Mouse (Mus musculus): ENCODE measurements around the gene Tomm70a. TPM values are rescaled to one million over a fixed set of nuclear protein-coding genes. Genes with fewer than 3 reads are reported as not detected.
"Not testable (repeated sequence)": the region's sequence is repeated elsewhere in the genome, so short reads cannot be mapped to it uniquely, and the experiment has no call there.

Gene Tomm70a
- total RNA-seq, 2 experiments from 2014 or later, result 68.5 to 75.8 TPM

DNA sequence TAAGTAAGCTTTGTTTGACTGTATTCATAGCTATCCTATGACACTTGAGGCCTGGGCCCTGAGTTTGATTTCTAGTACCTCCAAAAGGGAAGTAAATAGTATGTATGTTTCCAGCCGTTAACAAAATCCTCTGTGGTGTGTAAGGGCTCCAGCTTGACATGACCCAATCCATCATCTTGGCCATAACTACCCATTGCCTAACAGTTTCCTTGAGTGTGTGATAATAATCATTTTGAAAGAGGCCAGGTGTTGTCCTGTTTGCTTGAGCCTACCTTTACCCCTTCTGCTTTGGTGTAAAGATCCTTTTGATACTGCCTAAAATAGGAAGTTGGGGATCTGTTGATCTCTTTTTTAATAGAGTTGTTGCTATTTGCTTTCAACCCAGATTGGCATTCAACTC lies 10.8 kb downstream of the Tomm70a start:
- no peak for ATAC-seq (replicated peaks; ENCODE audit: low FRiP score, low TSS enrichment, poor library complexity, severe bottlenecking)

DNA sequence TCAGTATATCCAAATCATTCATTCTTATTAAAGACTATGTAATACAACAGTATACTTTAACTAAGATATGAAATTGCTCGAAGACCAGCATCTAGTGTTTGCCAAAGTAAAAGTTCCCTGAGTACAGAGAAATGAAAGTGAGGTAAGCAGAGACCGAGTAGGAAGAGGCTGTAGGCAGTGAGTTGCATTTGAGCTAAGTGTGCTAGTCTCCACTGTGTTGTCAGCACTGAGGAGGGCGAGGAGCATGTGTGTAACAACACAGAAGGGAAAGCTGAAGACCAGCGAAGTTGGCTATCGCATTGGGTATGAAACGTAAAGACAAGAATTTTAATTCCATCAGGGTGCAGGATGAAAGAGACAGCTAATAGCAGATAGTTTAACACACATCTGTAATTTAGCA lies 12.1 kb downstream of the Tomm70a start:
- no peak for ATAC-seq (replicated peaks; ENCODE audit: low FRiP score, low TSS enrichment, poor library complexity, severe bottlenecking)

DNA sequence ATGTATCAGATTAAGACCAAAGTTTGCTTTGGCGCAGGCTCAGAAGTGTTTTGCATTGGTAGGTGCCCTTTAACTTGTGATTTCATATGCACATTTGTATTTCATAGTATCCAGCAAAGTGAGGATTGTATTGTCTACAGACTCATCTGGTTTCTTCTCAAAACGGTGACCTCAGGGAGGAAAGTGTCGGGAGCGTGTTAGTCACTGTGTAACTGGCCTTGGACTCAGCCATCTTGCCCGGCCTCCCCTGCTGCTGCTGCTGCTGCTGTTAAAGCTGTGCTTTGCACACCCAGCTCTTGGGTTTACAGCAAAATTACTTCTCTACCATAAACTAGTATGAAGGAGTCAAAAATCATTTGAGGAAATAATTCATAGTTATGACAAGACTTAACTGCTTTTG lies 23.2 kb downstream of the Tomm70a start:
- ATAC-seq (replicated peaks; ENCODE audit: low FRiP score, low TSS enrichment, poor library complexity, severe bottlenecking), result no peak

DNA sequence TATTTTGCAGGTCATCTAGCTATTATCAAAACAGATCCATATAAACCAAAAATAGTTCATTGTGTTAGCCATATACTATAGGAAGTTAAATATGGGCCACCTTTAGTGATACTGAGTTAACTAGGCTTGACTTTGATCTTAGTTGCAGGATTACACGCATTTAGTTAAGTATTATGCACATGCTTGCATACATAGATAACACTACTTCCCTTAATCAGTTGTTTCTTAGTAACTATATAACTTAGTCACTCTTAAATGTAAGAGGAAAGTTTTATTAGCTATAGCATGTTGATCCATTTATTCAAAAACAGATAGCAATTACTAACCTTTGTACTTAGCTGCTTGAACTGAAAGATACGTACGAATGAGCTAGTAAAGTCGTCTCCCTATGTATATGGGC lies 29.9 kb downstream of the Tomm70a start:
- no peak for ATAC-seq (replicated peaks; ENCODE audit: low FRiP score, low TSS enrichment, poor library complexity, severe bottlenecking)

DNA sequence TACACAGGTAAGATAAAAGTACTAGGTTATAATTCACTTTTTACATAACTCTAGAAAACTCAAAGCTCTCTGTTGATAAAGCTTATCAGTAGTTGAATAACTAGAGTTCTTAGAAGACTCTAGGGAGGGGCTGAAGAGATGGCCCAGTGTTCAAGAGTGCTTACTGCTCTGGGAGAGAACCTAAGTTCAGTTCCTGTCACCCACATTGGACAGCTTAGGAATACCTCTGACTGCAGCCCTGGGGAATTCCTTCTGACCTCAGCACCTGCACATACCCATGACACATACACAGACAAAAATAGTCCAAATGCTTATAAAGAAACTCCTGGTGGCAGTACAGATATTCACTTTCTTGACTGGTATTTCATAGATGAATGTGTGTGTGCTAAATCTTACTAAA lies 34.4 kb downstream of the Tomm70a start:
- peak; percentile 61 for ATAC-seq (replicated peaks; ENCODE audit: low FRiP score, low TSS enrichment, poor library complexity, severe bottlenecking)

DNA sequence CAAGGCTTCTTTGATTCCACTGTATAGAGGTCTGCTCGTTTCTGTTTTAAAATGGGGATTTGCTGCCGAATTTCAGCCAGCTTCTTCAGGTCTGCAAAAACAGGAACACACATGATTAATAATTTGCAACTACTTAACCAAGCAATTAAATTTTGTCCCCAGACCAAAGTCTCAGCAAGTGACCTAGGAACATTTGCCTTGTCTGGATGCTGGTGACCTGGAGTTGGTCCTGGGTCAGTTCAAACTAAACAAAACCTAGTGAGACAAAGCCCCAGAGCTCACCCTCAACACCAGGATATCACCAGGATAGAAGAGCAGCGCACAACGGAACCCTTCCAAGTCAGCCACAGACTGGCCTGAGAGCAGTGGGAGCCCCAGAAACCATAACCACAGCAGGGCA lies 35.6 kb downstream of the Tomm70a start:
- ATAC-seq (replicated peaks; ENCODE audit: low FRiP score, low TSS enrichment, poor library complexity, severe bottlenecking), result no peak

DNA sequence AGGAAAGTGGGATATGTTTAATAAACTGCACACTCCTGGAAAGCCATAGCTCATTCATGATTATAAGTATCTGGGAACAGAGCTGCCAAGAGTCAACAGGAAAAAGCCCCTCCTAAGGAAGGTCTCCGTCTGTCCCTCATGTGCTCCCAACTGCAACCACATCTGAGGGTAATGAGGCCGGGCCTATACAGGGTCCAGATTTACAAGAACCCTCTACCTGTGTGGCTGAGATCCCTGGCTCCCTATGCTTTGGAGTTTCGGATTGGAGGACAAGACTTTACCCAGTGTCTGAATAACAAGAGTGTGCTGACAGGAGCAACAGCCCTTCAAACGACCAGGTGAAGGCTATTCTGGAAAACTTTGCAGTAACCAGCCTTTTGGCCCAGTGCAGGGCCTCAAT lies 36.2 kb downstream of the Tomm70a start:
- ATAC-seq (replicated peaks; ENCODE audit: low FRiP score, low TSS enrichment, poor library complexity, severe bottlenecking), result no peak

DNA sequence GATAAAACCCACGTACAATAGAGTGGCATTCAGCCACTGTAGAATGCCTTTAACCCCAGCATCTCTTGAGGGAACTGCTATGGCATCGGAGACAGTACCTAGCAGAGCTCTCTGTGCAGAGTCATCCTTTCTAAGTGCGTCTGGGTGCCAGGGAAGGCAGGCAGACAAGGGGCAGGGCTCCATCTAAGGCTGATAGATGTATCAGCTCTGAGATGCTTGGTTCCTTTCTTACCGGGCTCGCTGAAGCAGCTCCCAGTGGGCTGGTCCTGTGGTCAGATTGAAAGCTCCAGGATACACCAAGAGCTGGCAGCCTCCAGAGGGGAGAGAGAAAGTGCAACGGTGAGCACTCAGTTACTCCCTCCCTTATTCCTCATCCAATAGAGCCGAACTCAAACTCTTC lies 38.3 kb downstream of the Tomm70a start:
- ATAC-seq (replicated peaks; ENCODE audit: low FRiP score, low TSS enrichment, poor library complexity, severe bottlenecking), result 0 out of 2 replicates have a peak, but pooled peaks have one; percentile 25

DNA sequence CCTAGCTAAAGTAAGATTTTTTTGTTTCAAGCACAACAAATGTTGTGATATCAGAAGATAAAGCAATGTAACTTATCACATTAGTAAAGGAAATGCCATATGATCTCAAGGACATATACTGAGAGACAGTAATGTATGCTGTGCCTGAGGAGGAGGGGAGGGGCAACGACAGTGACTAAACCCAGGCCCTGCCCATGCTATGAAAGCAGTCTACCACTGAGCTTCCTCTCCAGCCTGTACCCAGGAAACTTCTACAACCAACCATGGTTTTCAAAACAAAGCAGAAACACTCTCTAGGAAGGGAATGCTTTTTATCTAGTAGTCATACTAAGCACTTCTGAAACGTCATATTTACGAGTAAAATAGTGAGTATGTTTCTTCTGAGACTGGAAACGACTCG lies 41.3 kb downstream of the Tomm70a start:
- ATAC-seq (replicated peaks; ENCODE audit: low FRiP score, low TSS enrichment, poor library complexity, severe bottlenecking), result no peak

DNA sequence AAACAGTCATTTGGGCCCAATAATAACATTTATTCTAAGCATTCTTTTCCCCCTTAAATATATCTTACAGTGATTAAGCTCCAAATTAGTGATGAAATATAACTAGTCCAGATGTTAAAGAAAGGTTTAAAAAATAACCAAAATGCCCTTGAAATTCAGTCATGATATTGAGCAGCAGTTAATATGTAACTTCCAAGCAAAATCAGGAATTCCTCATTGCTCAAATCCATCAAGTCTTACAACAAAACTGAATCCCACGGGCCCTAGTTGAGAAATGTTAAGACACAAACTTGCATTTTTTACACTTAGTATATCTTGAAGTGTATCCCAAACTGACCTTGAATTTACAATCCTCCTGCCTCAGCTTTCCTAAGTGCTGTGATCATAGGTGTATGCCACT lies 42.2 kb downstream of the Tomm70a start:
- no peak for ATAC-seq (replicated peaks; ENCODE audit: low FRiP score, low TSS enrichment, poor library complexity, severe bottlenecking)

DNA sequence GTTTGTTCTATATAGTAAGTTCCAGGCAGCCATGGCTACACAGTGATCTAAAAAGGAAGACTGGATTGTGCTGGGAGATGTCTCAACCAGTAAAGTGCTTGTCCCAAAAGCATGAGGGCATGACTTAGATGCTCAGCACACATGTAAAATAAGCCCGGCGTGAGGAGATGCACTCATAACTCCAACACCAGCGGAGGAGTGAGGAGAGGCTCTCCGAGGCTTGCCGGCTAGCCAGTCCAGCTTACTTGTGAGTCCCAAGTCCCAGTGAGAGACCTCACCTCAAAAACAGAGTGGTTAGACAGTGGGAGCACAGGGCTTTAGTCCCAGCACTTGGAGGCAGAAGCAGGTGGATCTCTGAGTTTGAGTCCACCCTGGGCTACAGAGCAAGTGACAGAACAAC lies 43.7 kb downstream of the Tomm70a start:
- ATAC-seq (replicated peaks; ENCODE audit: low FRiP score, low TSS enrichment, poor library complexity, severe bottlenecking), result no peak

DNA sequence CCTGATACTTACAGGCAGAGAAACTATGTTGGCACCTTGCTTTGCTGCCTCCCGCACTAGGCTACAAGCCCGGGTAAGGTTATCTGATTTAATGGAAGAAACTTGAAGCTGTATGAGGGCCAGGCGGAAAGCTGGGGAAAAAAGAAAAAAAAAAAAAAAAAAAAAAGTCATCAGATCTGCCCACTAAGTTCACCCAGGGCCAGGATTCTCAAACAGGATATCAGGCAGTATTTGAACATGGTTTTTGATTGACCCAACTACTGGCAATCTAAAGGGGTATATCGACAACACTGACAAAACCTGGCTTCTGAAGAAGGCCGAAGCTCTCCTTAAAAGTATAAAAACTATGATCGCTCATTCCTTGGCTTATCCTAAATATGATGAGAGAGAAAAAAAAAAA lies 44.6 kb downstream of the Tomm70a start:
- 0 out of 2 replicates have a peak, but pooled peaks have one; percentile 18 for ATAC-seq (replicated peaks; ENCODE audit: low FRiP score, low TSS enrichment, poor library complexity, severe bottlenecking)

DNA sequence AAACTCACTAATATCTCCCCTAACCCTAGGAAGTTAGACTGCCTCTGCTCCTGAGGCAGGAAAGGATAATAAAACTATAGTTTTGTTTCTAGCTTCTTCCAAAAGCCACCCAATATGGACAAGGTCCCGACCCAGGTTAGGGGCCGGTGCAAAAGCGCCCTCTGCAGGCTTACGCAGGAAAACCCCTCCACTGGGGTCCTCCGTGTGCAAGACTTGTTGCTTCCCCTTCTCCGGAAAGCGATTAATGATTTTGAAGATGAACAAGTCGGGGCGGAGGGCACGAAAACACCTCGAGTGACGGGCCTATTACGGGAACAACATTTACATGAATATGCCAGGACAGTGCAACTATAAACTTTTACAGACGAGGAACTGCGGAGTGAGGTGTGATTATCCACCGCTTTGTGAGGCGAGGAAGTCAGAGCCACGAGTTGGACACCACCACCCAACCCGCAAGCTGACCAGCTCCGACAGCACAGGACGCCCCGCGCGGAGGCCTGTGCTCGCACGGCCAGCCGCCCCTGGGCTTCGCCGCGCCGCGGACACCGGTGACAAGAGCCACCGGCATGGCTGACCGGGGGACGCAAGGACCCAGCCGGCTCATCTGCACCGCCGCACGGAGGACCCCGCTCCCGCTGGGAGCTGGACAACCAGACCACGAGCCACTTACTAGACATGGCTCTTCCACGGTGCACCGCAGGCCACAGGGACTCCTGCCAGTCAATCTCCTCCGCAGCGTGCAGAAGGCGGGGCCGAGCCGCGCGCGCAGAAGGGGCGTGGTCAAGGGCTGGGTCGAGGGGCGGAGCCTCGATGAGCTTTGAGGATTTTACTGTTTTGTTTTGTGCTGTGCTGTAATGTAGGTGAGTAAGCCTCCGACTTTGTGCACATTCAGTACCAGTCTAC lies 45.4 kb downstream of the Tomm70a start, which contains the start of gene Nit2:
Nit2 (minus strand) TSS at position 731 of the 903 bp plus-strand sequence.
- ATAC-seq (replicated peaks; ENCODE audit: low FRiP score, low TSS enrichment, poor library complexity, severe bottlenecking), result peak; percentile 98

DNA sequence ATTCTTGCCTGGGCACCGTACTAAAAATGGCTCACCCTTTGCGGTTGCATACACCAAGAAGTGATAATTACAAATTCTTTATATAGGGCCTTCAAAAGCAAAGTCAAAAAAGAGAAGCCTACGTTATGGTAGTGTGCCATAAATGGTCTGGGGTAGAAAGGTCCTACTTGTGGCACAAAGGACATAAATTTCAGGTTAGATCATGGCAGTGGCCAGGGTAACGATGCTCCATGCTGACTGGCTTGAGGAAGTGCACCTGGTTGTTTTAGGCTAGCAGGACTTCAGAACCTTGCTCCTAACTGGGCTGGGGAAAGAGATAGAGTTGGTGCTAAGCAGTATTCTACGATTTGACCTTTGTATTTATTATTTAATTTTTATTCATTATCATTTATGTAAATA lies 46.0 kb downstream of the Tomm70a start:
- ATAC-seq (replicated peaks; ENCODE audit: low FRiP score, low TSS enrichment, poor library complexity, severe bottlenecking), result no peak; the same call in 1 of the 2 replicates

DNA sequence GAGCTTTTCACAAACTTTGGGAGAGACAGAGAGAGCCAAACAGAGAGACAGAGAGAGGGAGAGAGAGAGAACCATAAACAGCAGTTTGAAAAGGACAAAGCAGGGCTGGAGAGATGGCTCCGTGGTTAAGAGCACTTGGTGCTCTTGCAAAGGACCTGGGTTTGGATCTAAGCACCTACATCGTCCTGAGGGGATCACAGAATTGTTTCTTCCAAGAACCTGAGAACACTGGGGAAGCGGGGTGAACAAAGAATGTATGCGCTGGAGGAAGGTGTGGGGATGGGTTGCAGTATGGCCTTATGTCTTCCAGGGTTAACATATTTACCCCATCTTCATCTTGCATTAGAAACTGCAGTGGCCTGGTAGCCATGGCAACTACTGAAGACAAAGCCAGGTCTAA lies 46.7 kb downstream of the Tomm70a start:
- no peak for ATAC-seq (replicated peaks; ENCODE audit: low FRiP score, low TSS enrichment, poor library complexity, severe bottlenecking)

DNA sequence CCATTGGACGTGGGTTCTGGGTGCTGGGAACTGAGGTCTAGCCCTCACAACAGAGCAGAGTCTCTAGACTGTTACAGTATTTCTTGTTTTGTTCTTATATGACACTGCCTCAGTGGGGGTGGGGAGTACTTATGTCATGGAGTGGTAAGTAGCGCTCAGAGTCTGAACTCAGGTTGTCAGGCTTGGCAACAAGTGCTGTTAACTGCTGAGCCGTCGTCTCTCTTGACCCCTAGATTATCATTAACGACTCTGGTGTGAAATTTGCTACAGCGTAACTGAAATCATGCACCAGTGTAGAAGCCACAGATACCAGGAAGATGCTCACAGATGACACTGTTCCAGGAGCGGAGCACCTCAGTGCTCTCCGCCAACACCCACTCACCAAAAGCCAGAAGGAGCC lies 49.7 kb downstream of the Tomm70a start:
- no peak for ATAC-seq (replicated peaks; ENCODE audit: low FRiP score, low TSS enrichment, poor library complexity, severe bottlenecking)

DNA sequence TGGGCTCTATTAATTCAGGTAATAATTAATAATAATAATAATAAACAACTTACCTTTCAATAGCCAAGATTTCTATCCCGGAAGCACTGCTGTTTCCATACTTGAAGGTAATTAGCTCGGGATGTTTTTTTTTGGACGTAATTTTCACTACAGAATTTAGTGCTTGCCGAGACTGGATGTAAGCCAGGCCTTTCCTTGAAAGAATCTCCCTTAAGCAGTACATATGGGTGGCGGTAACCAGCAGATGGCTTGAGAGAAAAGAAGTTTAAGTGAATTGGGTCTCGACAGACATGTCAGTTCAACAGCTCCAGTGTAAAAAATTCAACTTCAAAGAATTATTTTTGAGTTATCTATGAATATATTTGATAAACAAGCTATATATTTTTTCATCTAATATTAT lies 50.1 kb downstream of the Tomm70a start:
- no peak for ATAC-seq (replicated peaks; ENCODE audit: low FRiP score, low TSS enrichment, poor library complexity, severe bottlenecking)

DNA sequence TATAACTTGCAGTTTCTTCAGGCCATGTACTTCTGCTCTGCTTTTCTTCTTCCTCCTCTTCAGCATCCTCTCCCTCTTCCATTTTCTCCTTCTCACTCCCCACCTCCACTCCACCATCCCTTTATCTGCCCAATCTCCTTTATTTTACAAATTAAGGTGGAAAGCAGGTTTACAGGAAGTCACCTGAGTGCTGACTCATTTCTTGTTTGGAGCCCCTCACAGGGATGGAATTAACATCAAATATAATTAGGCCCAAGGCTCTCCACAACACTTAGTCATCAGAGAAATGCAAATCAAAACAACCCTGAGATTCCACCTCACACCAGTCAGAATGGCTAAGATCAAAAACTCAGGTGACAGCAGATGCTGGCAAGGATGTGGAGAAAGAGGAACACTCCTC lies 53.0 kb downstream of the Tomm70a start:
- ATAC-seq (replicated peaks; ENCODE audit: low FRiP score, low TSS enrichment, poor library complexity, severe bottlenecking), result not testable (repeated sequence)

DNA sequence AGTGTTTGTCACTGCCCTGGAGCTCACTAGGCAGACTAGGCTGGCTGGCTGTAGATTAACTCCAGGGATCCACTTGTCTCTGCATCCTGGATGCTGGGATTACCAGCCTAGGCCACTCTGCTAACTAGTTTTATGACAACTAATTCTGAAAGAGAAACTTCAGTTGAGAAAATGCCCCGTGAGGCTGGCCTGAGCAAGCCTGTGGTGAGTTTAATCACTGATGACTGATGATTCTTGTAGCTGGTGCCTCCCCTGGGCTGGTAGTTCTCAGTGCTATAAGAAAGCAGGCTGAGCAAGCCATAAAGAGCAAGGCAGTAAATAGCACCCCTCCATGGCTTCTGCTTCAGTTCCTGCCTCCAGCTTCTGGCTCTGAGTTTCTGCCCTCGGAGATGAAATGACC lies 54.2 kb downstream of the Tomm70a start:
- no peak for ATAC-seq (replicated peaks; ENCODE audit: low FRiP score, low TSS enrichment, poor library complexity, severe bottlenecking)

DNA sequence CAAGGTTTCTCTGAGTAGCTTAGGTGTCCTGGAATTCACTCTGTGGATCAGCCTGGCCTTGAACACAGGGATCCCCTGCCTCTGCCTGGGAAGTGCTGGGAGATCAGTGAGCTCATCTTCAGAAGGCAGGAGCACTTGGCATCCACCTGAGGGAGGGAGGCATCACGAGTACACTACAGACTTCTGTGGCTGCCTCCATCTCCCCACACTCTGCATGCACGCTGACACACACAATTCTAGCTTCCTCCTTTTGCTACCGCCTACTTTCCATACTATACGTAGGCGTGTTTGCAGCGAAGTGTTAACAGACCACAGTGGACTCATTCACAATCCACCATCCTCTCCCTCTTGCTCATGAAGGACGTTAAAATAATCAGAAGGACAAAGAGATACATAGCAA lies 54.8 kb downstream of the Tomm70a start:
- no peak for ATAC-seq (replicated peaks; ENCODE audit: low FRiP score, low TSS enrichment, poor library complexity, severe bottlenecking)

DNA sequence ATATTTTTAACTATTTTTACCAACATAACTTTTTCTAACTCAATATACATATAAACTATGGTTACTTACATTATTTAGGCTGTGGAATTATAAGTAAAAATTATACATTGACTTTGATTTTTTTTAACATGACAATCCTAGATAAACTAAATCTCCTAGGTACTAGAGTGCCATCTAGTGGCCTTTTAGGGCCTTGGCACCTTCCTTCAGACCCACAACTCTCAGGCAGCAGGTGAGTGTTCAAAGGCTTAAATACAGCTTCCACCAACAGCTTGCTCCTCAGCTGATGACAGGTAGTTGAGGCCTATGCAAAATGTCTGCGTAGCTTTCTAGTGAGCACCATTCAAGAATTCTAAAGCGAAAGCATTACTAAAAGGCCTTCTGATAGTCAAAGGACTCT lies 55.8 kb downstream of the Tomm70a start:
- ATAC-seq (replicated peaks; ENCODE audit: low FRiP score, low TSS enrichment, poor library complexity, severe bottlenecking), result peak; percentile 88

Measured in megakaryocyte-erythroid progenitor cell, adult 5-6 weeks (primary cell).